Mouse (Mus musculus) MEL (cell line): ENCODE data around the gene Foxk2. TPM values are rescaled to one million over a fixed set of nuclear protein-coding genes. Genes with fewer than 3 reads are reported as not detected.

Experiments
- DNase-seq: peaks from one replicate; pipeline ENCODE4 v3.0.0; 2011; ENCODE audit warnings: low read depth, low spot score
- H3K27ac ChIP-seq: 2 replicates; pipeline ENCODE4 v1.5.1; 2012; ENCODE audit warnings: low read depth, mild to moderate bottlenecking, control low read depth, low read length, moderate library complexity; ENCODE audit not compliant: control insufficient read depth
- H3K27me3 ChIP-seq, 2 experiments: fragments of 150-350 bp in 1 of 2; sonication (generic) in 1 of 2; 2 replicates each; pipeline ENCODE4 v1.6.1; 2012; ENCODE audit warnings: low read length in 2 of 2, mild to moderate bottlenecking in 2 of 2, improper control_type of control experiment in 1 of 2, moderate library complexity in 1 of 2; ENCODE audit not compliant: insufficient read depth in 2 of 2, control insufficient read depth in 1 of 2
- H3K36me3 ChIP-seq, 2 experiments: 2 replicates each; pipeline ENCODE4 v1.6.1; 2012 to 2014; ENCODE audit warnings: low read length in 2 of 2, improper control_type of control experiment in 1 of 2, inconsistent platforms in 1 of 2, mild to moderate bottlenecking in 1 of 2; ENCODE audit not compliant: insufficient read depth in 2 of 2, control insufficient read depth in 1 of 2
- H3K4me1 ChIP-seq, 2 experiments: fragments of 150-350 bp in 1 of 2; sonication (generic) in 1 of 2; 2 replicates each; pipeline ENCODE4 v1.6.1; 2012; ENCODE audit warnings: low read length in 2 of 2, improper control_type of control experiment in 1 of 2, mild to moderate bottlenecking in 1 of 2; ENCODE audit not compliant: insufficient read depth in 2 of 2, control insufficient read depth in 1 of 2
- H3K4me3 ChIP-seq, 2 experiments: fragments of 150-350 bp in 1 of 2; sonication (generic) in 1 of 2; 2 replicates each; pipeline ENCODE4 v1.5.1; 2012; ENCODE audit warnings: low read depth in 2 of 2, low read length in 2 of 2, mild to moderate bottlenecking in 2 of 2, moderate library complexity in 2 of 2, control low read depth in 1 of 2, improper control_type of control experiment in 1 of 2; ENCODE audit not compliant: control insufficient read depth in 1 of 2, insufficient read depth in 1 of 2
- H3K79me2 ChIP-seq: 2 replicates; pipeline ENCODE4 v1.6.1; 2012; ENCODE audit warnings: mild to moderate bottlenecking, low read length, moderate library complexity; ENCODE audit not compliant: control insufficient read depth, poor library complexity, insufficient read depth
- H3K9ac ChIP-seq: 2 replicates; pipeline ENCODE4 v1.6.1; 2012; ENCODE audit warnings: low read depth, mild to moderate bottlenecking, control low read depth, low read length, moderate library complexity; ENCODE audit not compliant: control insufficient read depth, poor library complexity, severe bottlenecking
- H3K9me3 ChIP-seq: fragments of 150-350 bp; sonication (generic); replicated peaks from 2 replicates; pipeline ENCODE4 v1.6.1; 2012; ENCODE audit warnings: mild to moderate bottlenecking, low read length, improper control_type of control experiment, moderate library complexity; ENCODE audit not compliant: insufficient read depth
- BHLHE40 ChIP-seq: IDR thresholded peaks from 2 replicates; pipeline ENCODE4 v1.6.1; 2012; ENCODE audit warnings: low read depth, mild to moderate bottlenecking, inconsistent platforms, low read length, improper control_type of control experiment, borderline replicate concordance
- CHD1 ChIP-seq: IDR thresholded peaks from 2 replicates; pipeline ENCODE4 v1.6.1; 2012; ENCODE audit warnings: low read depth, mild to moderate bottlenecking, inconsistent platforms, low read length, improper control_type of control experiment
- CTCF ChIP-seq, 3 experiments: IDR thresholded peaks in 2 of 3; conservative IDR thresholded peaks in 1 of 3; 2 replicates each; pipeline ENCODE4 v1.5.1; 2011 to 2012; ENCODE audit warnings: low read length in 3 of 3, low read depth in 2 of 3, mild to moderate bottlenecking in 2 of 3, improper control_type of control experiment in 1 of 3, inconsistent platforms in 1 of 3, mixed read lengths in 1 of 3, moderate library complexity in 1 of 3; ENCODE audit not compliant: control insufficient read depth in 1 of 3, insufficient read depth in 1 of 3, poor library complexity in 1 of 3, severe bottlenecking in 1 of 3
- E2F4 ChIP-seq: IDR thresholded peaks from 2 replicates; pipeline ENCODE4 v1.6.1; 2011; ENCODE audit warnings: low read depth, low read length, improper control_type of control experiment, borderline replicate concordance
- ELF1 ChIP-seq: IDR thresholded peaks from 2 replicates; pipeline ENCODE4 v1.6.1; 2014; ENCODE audit warnings: low read depth, mild to moderate bottlenecking, inconsistent platforms, low read length, improper control_type of control experiment, moderate library complexity
- ETS1 ChIP-seq: IDR thresholded peaks from 2 replicates; pipeline ENCODE4 v1.6.1; 2012; ENCODE audit warnings: low read depth, mild to moderate bottlenecking, inconsistent platforms, low read length, improper control_type of control experiment, moderate library complexity
- GABPA ChIP-seq: IDR thresholded peaks from 2 replicates; pipeline ENCODE4 v1.6.1; 2012; ENCODE audit warnings: low read depth, mild to moderate bottlenecking, inconsistent platforms, low read length, improper control_type of control experiment, moderate library complexity
- GATA1 ChIP-seq: IDR thresholded peaks from 2 replicates; pipeline ENCODE4 v1.6.1; 2011; ENCODE audit warnings: low read depth, low read length, improper control_type of control experiment
- HCFC1 ChIP-seq: IDR thresholded peaks from 2 replicates; pipeline ENCODE4 v1.6.1; 2012; ENCODE audit warnings: low read depth, mild to moderate bottlenecking, inconsistent platforms, low read length, improper control_type of control experiment, moderate library complexity
- MAX ChIP-seq: IDR thresholded peaks from 2 replicates; pipeline ENCODE4 v1.6.1; 2011; ENCODE audit warnings: low read length, improper control_type of control experiment
- MAZ ChIP-seq: IDR thresholded peaks from 2 replicates; pipeline ENCODE4 v1.6.1; 2012; ENCODE audit warnings: low read depth, mild to moderate bottlenecking, inconsistent platforms, low read length, improper control_type of control experiment
- MEF2A ChIP-seq: IDR thresholded peaks from 2 replicates; pipeline ENCODE4 v1.6.1; 2014; ENCODE audit warnings: low read depth, mild to moderate bottlenecking, inconsistent platforms, low read length, improper control_type of control experiment; ENCODE audit not compliant: poor library complexity, insufficient replicate concordance, severe bottlenecking; ENCODE audit errors: extremely low read depth
- MXI1 ChIP-seq: IDR thresholded peaks from 2 replicates; pipeline ENCODE4 v1.6.1; 2011; ENCODE audit warnings: mild to moderate bottlenecking, low read depth, low read length, improper control_type of control experiment
- MYB ChIP-seq: IDR thresholded peaks from 2 replicates; pipeline ENCODE4 v1.6.1; 2011; ENCODE audit warnings: mild to moderate bottlenecking, low read depth, low read length, improper control_type of control experiment
- MYC ChIP-seq: IDR thresholded peaks from 2 replicates; pipeline ENCODE4 v1.6.1; 2011; ENCODE audit warnings: low read depth, mild to moderate bottlenecking, low read length, improper control_type of control experiment, moderate library complexity
- NELFE ChIP-seq: IDR thresholded peaks from 2 replicates; pipeline ENCODE4 v1.6.1; 2011; ENCODE audit warnings: low read depth, low read length, improper control_type of control experiment
- NRF1 ChIP-seq: IDR thresholded peaks from 2 replicates; pipeline ENCODE4 v1.6.1; 2014; ENCODE audit warnings: low read depth, mild to moderate bottlenecking, inconsistent platforms, low read length, improper control_type of control experiment, moderate library complexity; ENCODE audit not compliant: poor library complexity, insufficient read depth, severe bottlenecking
- POLR2A ChIP-seq, 2 experiments: IDR thresholded peaks; 2 replicates each; pipeline ENCODE4 v1.6.1; 2011 to 2012; ENCODE audit warnings: low read length in 2 of 2, mild to moderate bottlenecking in 2 of 2, control low read depth in 1 of 2, improper control_type of control experiment in 1 of 2, low read depth in 1 of 2, moderate library complexity in 1 of 2; ENCODE audit not compliant: control insufficient read depth in 1 of 2, insufficient read depth in 1 of 2, poor library complexity in 1 of 2
- POLR2AphosphoS5 ChIP-seq: IDR thresholded peaks from 2 replicates; pipeline ENCODE4 v1.6.1; 2012; ENCODE audit warnings: low read depth, borderline replicate concordance, mild to moderate bottlenecking, inconsistent platforms, low read length, moderate library complexity, mixed read lengths
- RAD21 ChIP-seq: IDR thresholded peaks from 2 replicates; pipeline ENCODE4 v1.6.1; 2011; ENCODE audit warnings: mild to moderate bottlenecking, low read depth, low read length, improper control_type of control experiment
- SIN3A ChIP-seq: IDR thresholded peaks from 2 replicates; pipeline ENCODE4 v1.6.1; 2012; ENCODE audit warnings: low read length, improper control_type of control experiment, inconsistent platforms
- SMC3 ChIP-seq: IDR thresholded peaks from 2 replicates; pipeline ENCODE4 v1.6.1; 2011; ENCODE audit warnings: low read depth, low read length, improper control_type of control experiment
- TBP ChIP-seq: IDR thresholded peaks from 2 replicates; pipeline ENCODE4 v1.8.0; 2011; ENCODE audit warnings: low read depth, low read length, improper control_type of control experiment
- TCF12 ChIP-seq: IDR thresholded peaks from 2 replicates; pipeline ENCODE4 v1.6.1; 2014; ENCODE audit warnings: low read depth, mild to moderate bottlenecking, inconsistent platforms, low read length, improper control_type of control experiment, moderate library complexity
- UBTF ChIP-seq: IDR thresholded peaks from 2 replicates; pipeline ENCODE4 v1.6.1; 2012; ENCODE audit warnings: low read depth, mild to moderate bottlenecking, inconsistent platforms, low read length, improper control_type of control experiment, moderate library complexity, borderline replicate concordance; ENCODE audit not compliant: insufficient read depth
- USF1 ChIP-seq: IDR thresholded peaks from 2 replicates; pipeline ENCODE4 v1.6.1; 2014; ENCODE audit warnings: low read depth, mild to moderate bottlenecking, inconsistent platforms, low read length, improper control_type of control experiment, moderate library complexity
- ZC3H11A ChIP-seq: IDR thresholded peaks from 2 replicates; pipeline ENCODE4 v1.6.1; 2012; ENCODE audit warnings: low read depth, mild to moderate bottlenecking, inconsistent platforms, low read length, improper control_type of control experiment
- ZMIZ1 ChIP-seq: IDR thresholded peaks from 2 replicates; pipeline ENCODE4 v1.6.1; 2012; ENCODE audit warnings: low read depth, mild to moderate bottlenecking, inconsistent platforms, low read length, improper control_type of control experiment, moderate library complexity
- polyA plus RNA-seq, 2 experiments: library from polyadenylated mRNA; stranded (reverse) in 1 of 2; unstranded in 1 of 2; fragments of >175 nt in 1 of 2; fragments of >200 nt in 1 of 2; gene quantifications; 2 replicates each; pipeline versions ENCODE4 v1.2.1 to v1.2.4; 2012; ENCODE audit warnings: low replicate concordance in 2 of 2, low read depth in 1 of 2; ENCODE audit not compliant: insufficient read length in 2 of 2, insufficient read depth in 1 of 2, missing spikeins in 1 of 2
- total RNA-seq: library from RNA; depleted of rRNA; stranded (reverse); fragments of 300-350 nt; gene quantifications from 2 replicates; pipeline ENCODE4 v1.2.3, GENCODE M21; 2012

The Foxk2 gene
- total and polyA plus RNA-seq, 3 experiments, result 64.5 to 317 (median 68.0) TPM

DNA sequence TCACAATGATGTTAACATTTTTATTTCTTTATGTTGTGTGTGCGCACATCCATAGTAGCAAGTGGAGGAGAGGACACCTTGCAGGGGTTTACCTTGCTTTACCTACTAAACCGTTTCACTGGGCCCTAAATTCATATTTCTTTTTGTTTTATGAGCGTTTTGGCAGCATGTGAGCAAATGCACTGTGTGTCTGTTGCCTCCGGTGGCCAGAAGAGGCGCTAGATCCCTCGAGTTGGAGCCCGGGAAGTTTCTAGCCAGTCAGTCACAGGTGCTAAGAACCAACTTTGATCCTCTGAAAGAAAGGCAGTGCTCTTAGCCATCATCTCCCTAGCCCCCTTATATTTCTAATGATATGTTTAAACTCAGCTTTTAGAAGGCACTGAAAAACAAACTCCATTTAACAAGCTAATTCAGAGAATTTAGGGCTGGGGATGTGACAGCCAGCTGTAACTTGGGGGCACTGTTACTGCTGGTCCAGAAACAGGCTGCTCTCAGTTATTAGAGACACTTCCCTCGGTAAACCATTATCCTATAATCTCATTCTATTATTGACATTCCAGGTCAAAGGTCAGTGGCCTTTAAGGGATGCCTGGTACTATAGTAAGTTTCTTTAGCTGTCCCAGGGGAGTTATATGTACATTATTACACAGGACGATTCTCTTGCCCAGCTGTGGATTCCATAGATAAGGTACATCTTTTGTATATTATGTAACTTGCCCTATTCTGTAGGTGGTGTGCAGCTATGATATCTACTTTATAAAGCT lies 24.1 kb upstream of the Foxk2 start:
- peak overlapping the region; percentile 42 to 87 for H3K4me3 ChIP-seq
- H3K9ac ChIP-seq, result peak overlapping the region; percentile 66
- peaks cover 28 to 43% of the 10 kb centered on the region in 2 experiments for H3K4me1 ChIP-seq
- TF ChIP-seq ELF1 (0 out of 2 replicates have a peak, but pooled peaks have one; percentile 21), SIN3A (peak; percentile 86), NRF1 (no peak; the same call in 1 of the 2 replicates), MAZ (0 out of 2 replicates have a peak, but pooled peaks have one; percentile 12), SMC3 (peak; percentile 42), HCFC1 (peak; percentile 69), UBTF (no peak), ZC3H11A (peak; percentile 36; the same call in 1 of the 2 replicates), GABPA (no peak), CHD1 (peak; percentile 89; the same call in 1 of the 2 replicates), GATA1 (0 out of 2 replicates have a peak, but pooled peaks have one; percentile 9), ETS1 (peak; percentile 40; the same call in 1 of the 2 replicates), MYC (peak; percentile 81; the same call in 1 of the 2 replicates), BHLHE40 (0 out of 2 replicates have a peak, but pooled peaks have one; percentile 12), MEF2A (no peak), USF1 (peak; percentile 51; the same call in 1 of the 2 replicates), E2F4 (peak; percentile 80; the same call in 1 of the 2 replicates), MXI1 (peak; percentile 85), NELFE (peak; percentile 42; the same call in 1 of the 2 replicates), POLR2A (IDR thresholded peaks at IDR 0.05; ENCODE audit: control insufficient read depth in 1 of 2, insufficient read depth in 1 of 2, low read depth in 1 of 2, low read length in 2 of 2, poor library complexity in 1 of 2) (peak in 1 of 2 experiments; percentile 50; a peak in 1 of 4 replicates), ZMIZ1 (no peak), RAD21 (peak; percentile 67), TBP (peak; percentile 42; the same call in 1 of the 2 replicates), MYB (no peak), CTCF (IDR thresholded peaks at IDR 0.05 in 2 of 3, conservative IDR thresholded peaks at IDR 0.05 in 1 of 3; ENCODE audit: control insufficient read depth in 1 of 3, insufficient read depth in 1 of 3, low read depth in 2 of 3, low read length in 3 of 3, poor library complexity in 1 of 3, severe bottlenecking in 1 of 3) (peak; percentile 87 to 92 (median 91)), MAX (peak; percentile 68), POLR2AphosphoS5 (no peak), TCF12 (no peak; the same call in 1 of the 2 replicates)
- H3K36me3 ChIP-seq, result peaks cover under 1 to 60% of the 10 kb centered on the region in 2 experiments; a peak in 2 of 4 replicates
- no peaks in the 10 kb centered on the region for H3K27me3 ChIP-seq
- DNase-seq, result peak; percentile 94
- H3K79me2 ChIP-seq, result peaks cover 10% of the 10 kb centered on the region
- H3K27ac ChIP-seq, result peak overlapping the region; percentile 85
- no peaks in the 10 kb centered on the region for H3K9me3 ChIP-seq
